Mouse (Mus musculus): ENCODE results near the gene Asl.
"Not testable (repeated sequence)": the region's sequence is repeated elsewhere in the genome, so short reads cannot be mapped to it uniquely, and the experiment has no call there.

Asl gene

GRCm38 (mm10) chr5:130046100-130046499 is 17.1 kb upstream of the Asl start:
- DNase-seq (ENCODE audit: low spot score) = no peak

GRCm38 (mm10) chr5:130044201-130044695 is 15.2 kb upstream of the Asl start:
- no peak for DNase-seq (ENCODE audit: low spot score)

GRCm38 (mm10) chr5:130043741-130044140 is 14.7 kb upstream of the Asl start:
- DNase-seq (ENCODE audit: low spot score) = no peak

GRCm38 (mm10) chr5:130041262-130041661 is 12.2 kb upstream of the Asl start:
- DNase-seq (ENCODE audit: low spot score) = no peak

GRCm38 (mm10) chr5:130040797-130041196 is 11.8 kb upstream of the Asl start:
- DNase-seq (ENCODE audit: low spot score) = no peak

- DNase-seq (ENCODE audit: low spot score) = peak; percentile 85
These were observed 8.9 kb upstream of the Asl start for GRCm38 (mm10) chr5:130037752-130038455.

- not testable (repeated sequence) for DNase-seq (ENCODE audit: low spot score)
These were observed 7.3 kb upstream of the Asl start for GRCm38 (mm10) chr5:130036300-130036699.

GRCm38 (mm10) chr5:130033869-130034268 is 4.8 kb upstream of the Asl start:
- DNase-seq (ENCODE audit: low spot score) = no peak

GRCm38 (mm10) chr5:130031410-130032390 is 2.7 kb upstream of the Asl start:
- DNase-seq (ENCODE audit: low spot score) = no peak

- no peak for DNase-seq (ENCODE audit: low spot score)
These were observed 1.4 kb downstream of the Asl start for GRCm38 (mm10) chr5:130027696-130028095.

GRCm38 (mm10) chr5:130027134-130027533 is 1.9 kb downstream of the Asl start:
- DNase-seq (ENCODE audit: low spot score) = no peak

- DNase-seq (ENCODE audit: low spot score) = peak; percentile 96
These were observed 5.1 kb downstream of the Asl start for GRCm38 (mm10) chr5:130023767-130024539.

- no peak for DNase-seq (ENCODE audit: low spot score)
These were observed 5.8 kb downstream of the Asl start for GRCm38 (mm10) chr5:130023067-130023766.

GRCm38 (mm10) chr5:130022366-130022765 is 6.7 kb downstream of the Asl start:
- DNase-seq (ENCODE audit: low spot score) = peak; percentile 27

- no peak for DNase-seq (ENCODE audit: low spot score)
These were observed 7.6 kb downstream of the Asl start for GRCm38 (mm10) chr5:130021361-130021966.

- DNase-seq (ENCODE audit: low spot score) = no peak
These were observed 9.6 kb downstream of the Asl start for GRCm38 (mm10) chr5:130019461-130019860.

GRCm38 (mm10) chr5:130015104-130015503 is 13.9 kb downstream of the Asl start:
- DNase-seq (ENCODE audit: low spot score) = no peak

GRCm38 (mm10) chr5:130010961-130011360 is 18.1 kb downstream of the Asl start:
- no peak for DNase-seq (ENCODE audit: low spot score)

GRCm38 (mm10) chr5:130009784-130010183 is 19.3 kb downstream of the Asl start:
- DNase-seq (ENCODE audit: low spot score) = no peak

GRCm38 (mm10) chr5:130008034-130008590 is 20.9 kb downstream of the Asl start:
- no peak for DNase-seq (ENCODE audit: low spot score)

GRCm38 (mm10) chr5:130007344-130007743 is 21.7 kb downstream of the Asl start:
- no peak for DNase-seq (ENCODE audit: low spot score)
